Mouse (Mus musculus) cortical plate, adult 2 months (tissue): Measurements from ENCODE around the gene Arhgef33.

Source experiments
- CTCF ChIP-seq: fragments of 200-500 bp; IDR thresholded peaks from 2 replicates; pipeline ENCODE4 v1.5.1; 2011; ENCODE audit warnings: mild to moderate bottlenecking, control low read depth, low read length; ENCODE audit not compliant: insufficient read depth; ENCODE audit errors: extremely low read depth
- POLR2A ChIP-seq: fragments of 200-500 bp; IDR thresholded peaks from 2 replicates; pipeline ENCODE4 v1.6.1; 2011; ENCODE audit warnings: mild to moderate bottlenecking, low read length, control low read depth; ENCODE audit not compliant: insufficient read depth; ENCODE audit errors: extremely low read depth

- TF ChIP-seq CTCF (no peak), POLR2A (no peak)
These were observed 66.5 kb downstream of the Arhgef33 start for GRCm38 (mm10) chr17:80373726-80374096.
